Mouse (Mus musculus) bone marrow, adult 2 months (tissue): ENCODE data around the gene Adcy4. TPM values are rescaled to one million over a fixed set of nuclear protein-coding genes. Genes with fewer than 3 reads are reported as not detected.
A peak's percentile ranks its signal among the peaks of the same experiment; 100 is the strongest.

ENCODE experiments used
- H3K27ac ChIP-seq: fragments of 200-500 bp; 2 replicates; pipeline ENCODE4 v1.5.1; 2012; ENCODE audit warnings: low read depth, mild to moderate bottlenecking, control low read depth, inconsistent platforms, low read length; ENCODE audit not compliant: control insufficient read depth, poor library complexity, insufficient read depth
- H3K4me1 ChIP-seq: fragments of 200-500 bp; 2 replicates; pipeline ENCODE4 v1.6.1; 2011; ENCODE audit warnings: low read length; ENCODE audit not compliant: control insufficient read depth, insufficient read depth
- H3K4me3 ChIP-seq: fragments of 200-500 bp; replicated peaks from 2 replicates; pipeline ENCODE3; 2011; ENCODE audit warnings: mild to moderate bottlenecking, low read depth, low read length, control low read depth; ENCODE audit not compliant: control insufficient read depth
- CTCF ChIP-seq: fragments of 200-500 bp; IDR thresholded peaks from 2 replicates; pipeline ENCODE4 v1.5.1; 2011; ENCODE audit warnings: low read length, control low read depth; ENCODE audit not compliant: control insufficient read depth, insufficient read depth
- POLR2A ChIP-seq: fragments of 200-500 bp; IDR thresholded peaks from 2 replicates; pipeline ENCODE4 v1.6.1; 2011; ENCODE audit warnings: low read depth, mild to moderate bottlenecking, control low read depth, low read length, borderline replicate concordance; ENCODE audit not compliant: control insufficient read depth
- WGBS: fragments of 180-500 bp; shearing (Covaris S2); methylation state at CpG from one replicate; pipeline ENCODE4 v1.1.7; 2018; 5-methylcytosine and 5-hydroxymethylcytosine counted together
- polyA plus RNA-seq: library from polyadenylated mRNA; stranded (reverse); fragments of >200 nt; gene quantifications from 2 replicates; pipeline ENCODE4 v1.2.4, GENCODE M21; 2011; ENCODE audit warnings: low replicate concordance; ENCODE audit not compliant: missing spikeins, insufficient read depth, insufficient read length

Gene Adcy4
- polyA plus RNA-seq, 1 experiment = 4.7 TPM

DNA sequence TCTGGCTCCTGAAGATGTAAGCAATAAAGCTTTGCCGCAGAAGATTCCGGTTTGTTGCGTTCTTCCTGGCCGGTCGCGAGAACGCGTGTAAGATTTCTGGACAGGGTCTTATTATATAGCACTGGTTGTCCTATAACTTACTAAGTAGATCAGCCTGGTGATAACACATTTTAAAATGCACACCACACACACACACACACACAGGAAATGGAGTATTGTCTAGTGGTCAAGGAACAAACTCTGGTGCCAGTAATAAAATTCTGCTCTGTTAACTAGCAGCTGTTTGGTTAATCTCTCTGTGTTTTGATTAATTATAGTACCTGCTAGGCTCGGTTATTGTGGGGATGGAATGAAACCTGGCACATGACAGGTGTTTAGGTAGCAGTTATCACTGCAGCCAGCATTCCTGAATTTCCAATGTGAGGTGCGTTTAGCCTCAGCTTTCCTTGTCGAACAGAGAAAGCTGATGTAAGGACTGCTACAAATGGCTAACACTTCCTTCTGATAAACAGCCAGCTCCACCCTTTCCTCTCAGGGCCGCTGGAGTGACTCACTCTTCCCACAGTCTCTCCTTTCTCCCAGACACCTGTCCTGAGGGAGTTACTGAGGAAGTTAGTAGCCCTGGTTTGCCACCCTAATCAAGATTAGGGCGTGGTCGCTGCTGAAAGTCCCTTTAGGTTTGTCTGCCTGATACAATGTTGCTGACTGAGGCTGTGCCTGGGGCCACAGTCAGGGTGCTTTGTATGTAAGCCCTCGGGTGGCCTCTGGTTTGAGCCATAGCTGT, 11.7 kb upstream of the Adcy4 start:
- Histone ChIP-seq H3K27ac (no peak overlapping the region), H3K4me3 (no peak overlapping the region), H3K4me1 (no peaks in the 10 kb centered on the region)
- TF ChIP-seq CTCF = no peak
- TF ChIP-seq POLR2A = no peak
- 63% methylated on average over 15 of the region's 15 CpGs for WGBS

GRCm38 (mm10) chr14:55793946-55794345, 10.1 kb upstream of the Adcy4 start:
- no peaks in the 10 kb centered on the region for H3K4me1 ChIP-seq
- WGBS = 52% methylated on average over 2 of the region's 2 CpGs
- no peak overlapping the region for H3K4me3 ChIP-seq
- H3K27ac ChIP-seq = no peak overlapping the region
- TF ChIP-seq CTCF = no peak
- TF ChIP-seq POLR2A = no peak

DNA sequence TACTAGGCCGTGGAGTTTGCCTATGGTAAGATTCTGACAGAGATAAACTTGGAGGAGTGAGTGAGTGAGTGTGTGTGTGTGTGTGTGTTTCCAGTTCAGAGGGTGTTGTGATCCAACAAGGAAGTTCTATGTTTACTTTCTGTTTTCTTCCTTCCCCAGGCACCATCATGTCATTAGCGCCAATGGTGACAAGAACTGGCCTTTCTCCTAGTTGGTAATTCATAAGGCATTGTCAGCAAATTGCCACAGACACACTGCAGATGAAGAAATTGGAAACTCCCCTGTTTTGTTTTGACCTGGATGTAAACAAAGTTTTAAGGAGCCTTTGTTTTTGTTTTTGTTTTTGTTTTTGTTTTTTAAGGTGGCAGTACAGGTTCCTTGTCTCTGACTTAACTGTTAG, 9.6 kb upstream of the Adcy4 start:
- H3K4me1 ChIP-seq = no peaks in the 10 kb centered on the region
- no peak overlapping the region for H3K4me3 ChIP-seq
- WGBS = 53% methylated on average over 2 of the region's 2 CpGs
- no peak for TF ChIP-seq POLR2A
- no peak for TF ChIP-seq CTCF
- H3K27ac ChIP-seq = no peak overlapping the region

DNA sequence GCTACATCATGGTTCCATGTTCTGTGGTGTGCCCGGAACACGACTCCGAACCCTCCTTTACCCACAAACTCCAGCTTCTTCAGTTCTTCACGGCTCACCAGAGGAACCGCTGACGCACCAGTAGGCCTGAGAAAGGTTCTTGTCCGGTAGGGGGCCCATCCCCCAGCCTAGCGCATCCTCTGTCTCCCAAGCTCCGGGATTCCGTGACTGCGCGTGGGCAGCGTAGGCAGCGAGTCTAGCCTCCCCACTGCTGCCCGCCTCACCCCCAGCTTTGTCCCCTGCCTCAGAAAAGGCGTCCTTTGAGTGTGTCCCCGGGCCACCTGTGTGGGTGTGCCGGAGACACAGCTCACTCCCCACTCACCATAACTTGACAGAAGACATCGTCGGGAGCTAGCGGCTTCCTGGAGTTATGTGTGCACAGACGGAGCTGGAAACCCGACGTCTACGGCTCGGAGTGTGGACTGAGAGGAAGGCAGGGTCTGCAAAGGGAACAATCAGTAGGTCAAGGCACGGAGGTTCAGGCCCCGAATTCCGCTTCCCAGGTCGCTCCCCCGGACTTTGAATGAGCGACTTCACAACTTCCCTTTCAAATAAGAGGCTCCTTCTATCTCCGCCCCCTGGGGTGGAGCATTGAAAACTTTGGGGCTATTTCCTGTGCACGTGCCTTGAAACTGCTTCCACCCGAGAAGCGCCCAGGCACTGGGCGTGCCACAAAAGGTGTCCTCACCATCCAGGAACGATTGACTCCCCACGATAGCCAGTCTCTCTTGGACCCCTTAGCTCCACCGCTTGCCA, 4.6 kb upstream of the Adcy4 start, which contains the start of gene Ripk3:
Gene Ripk3, minus strand, starts transcription at position 610 of the 795 bp plus-strand sequence.
- Histone ChIP-seq H3K4me1 (peaks cover 1% of the 10 kb centered on the region; the same call in 1 of the 2 replicates), H3K27ac (peak within 1 kb of the TSS; percentile 10; the same call in 1 of the 2 replicates), H3K4me3 (peak within 1 kb of the TSS; percentile 75)
- TF ChIP-seq CTCF (no peak), POLR2A (peak; percentile 39)
- WGBS = 2% methylated on average over 40 of the region's 40 CpGs

DNA sequence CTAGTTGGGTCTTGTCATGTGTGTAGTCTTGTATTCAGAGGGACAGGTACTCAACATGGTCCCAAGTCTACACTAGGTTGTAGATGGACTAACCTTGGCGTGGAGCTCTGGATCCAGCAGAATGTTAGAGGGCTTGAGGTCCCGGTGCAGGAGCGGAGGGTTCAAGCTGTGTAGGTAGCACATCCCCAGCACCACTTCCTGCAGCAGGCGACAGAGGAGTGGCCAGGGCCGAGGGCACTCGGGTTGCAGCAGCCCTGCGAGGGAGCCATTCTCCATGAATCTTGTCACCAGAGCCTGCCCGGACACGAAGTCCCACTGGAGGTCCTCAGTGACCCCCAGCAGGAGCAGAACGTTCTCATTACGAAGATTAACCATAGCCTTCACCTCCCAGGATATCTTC, 3.8 kb upstream of the Adcy4 start:
- WGBS = 50% methylated on average over 11 of the region's 11 CpGs

DNA sequence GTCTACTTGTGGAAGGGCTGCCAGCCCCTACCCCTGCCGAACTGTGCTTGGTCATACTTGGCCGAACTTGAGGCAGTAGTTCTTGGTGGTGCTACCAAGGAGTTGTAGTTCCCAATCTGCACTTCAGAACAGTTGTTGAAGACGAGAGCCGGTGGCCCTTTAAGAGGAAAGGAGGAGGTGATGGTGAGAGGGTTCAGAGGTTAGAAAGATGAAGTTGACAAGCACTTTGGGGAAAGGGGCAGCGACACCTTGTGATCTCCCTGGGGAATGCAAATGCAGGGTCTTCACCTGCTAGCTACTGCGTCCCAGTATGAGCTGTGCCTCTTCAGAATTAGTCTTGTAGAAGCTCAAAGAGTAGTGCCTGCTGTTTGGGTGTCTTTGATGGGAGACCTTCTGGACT, 1.3 kb upstream of the Adcy4 start:
- Histone ChIP-seq H3K4me3 (no peak overlapping the region), H3K27ac (no peak overlapping the region), H3K4me1 (peaks cover 3% of the 10 kb centered on the region; the same call in 1 of the 2 replicates)
- TF ChIP-seq CTCF (no peak), POLR2A (no peak)
- 73% methylated on average over 6 of the region's 6 CpGs for WGBS

More for the DNA sequence above, 3.8 kb upstream of the Adcy4 start:
- peaks cover 1% of the 10 kb centered on the region; the same call in 1 of the 2 replicates for H3K4me1 ChIP-seq
- TF ChIP-seq CTCF = no peak
- TF ChIP-seq POLR2A = no peak
- peak overlapping the region; percentile 75 for H3K4me3 ChIP-seq
- no peak overlapping the region for H3K27ac ChIP-seq

DNA sequence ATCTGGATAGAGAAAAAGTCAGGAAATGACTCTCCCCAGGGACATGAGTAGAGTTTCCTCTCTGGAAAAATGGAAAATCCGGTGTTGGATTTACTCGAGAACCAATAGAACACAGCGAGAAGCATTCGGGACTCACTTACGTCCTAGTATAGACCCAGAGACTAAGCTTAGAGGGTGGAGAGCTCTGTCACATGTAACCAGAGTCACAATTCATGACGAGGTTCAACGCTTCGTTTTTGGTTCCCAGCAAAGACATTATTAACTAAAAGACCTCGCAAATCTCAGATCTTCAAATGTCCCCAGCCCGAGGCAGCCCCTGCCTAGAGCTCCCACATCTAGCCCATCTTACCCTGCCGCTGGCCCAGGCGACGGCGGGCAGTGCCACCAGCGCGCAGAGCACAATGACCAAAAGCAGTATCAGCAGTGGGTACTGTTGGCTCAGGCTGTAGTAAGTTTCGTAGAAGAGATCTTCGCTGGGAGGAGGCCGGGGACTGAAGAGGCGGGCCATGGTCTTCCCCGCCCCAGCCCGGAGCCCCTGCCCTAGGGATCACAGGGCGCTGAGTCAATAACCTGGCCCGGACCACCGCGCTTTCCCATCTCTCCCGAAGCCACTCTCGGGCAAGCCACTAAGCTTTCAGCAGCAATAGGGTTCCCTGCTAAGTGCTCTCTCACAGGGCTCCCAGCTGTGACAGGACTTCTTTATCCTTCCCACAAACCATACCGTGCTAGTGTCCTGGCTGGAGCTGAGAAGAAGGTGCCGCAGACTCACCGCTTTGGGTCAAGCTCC, 531 bp downstream of the Adcy4 start:
- Histone ChIP-seq H3K4me3 (no peak overlapping the region), H3K4me1 (peaks cover 3% of the 10 kb centered on the region; the same call in 1 of the 2 replicates), H3K27ac (0 out of 2 replicates have a peak overlapping the region, but pooled peaks have one; percentile 19)
- WGBS = 41% methylated on average over 31 of the region's 31 CpGs
- TF ChIP-seq POLR2A (no peak), CTCF (no peak)

DNA sequence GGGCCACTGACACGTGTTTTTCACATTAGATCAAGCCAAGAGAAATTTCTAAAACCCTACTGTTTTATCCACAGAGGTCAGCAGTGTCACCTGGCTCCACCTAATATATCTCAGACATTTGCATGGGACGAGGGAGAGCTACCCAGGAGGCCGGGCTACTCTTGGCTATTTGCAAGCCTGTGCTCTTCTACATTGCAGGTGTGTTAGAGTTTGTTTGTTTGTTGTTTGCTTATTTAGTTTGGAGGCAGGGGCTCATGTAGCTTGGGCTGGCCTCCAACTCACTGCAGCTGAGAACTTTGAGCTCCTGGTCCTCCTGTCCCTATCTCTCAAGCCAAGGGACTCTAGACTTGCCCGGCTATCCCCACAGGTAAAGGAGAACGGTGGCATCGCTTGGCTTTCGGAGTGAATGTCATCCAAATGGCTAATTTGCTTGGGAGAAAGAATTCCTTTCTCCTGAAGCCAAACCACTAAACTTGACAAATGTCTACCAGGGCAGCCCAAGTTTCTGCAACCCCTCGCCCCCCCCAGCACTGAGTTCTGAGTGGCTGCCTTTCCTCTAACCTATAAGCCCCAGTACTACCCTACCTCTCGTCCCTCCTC, 1.4 kb downstream of the Adcy4 start:
- TF ChIP-seq POLR2A (no peak), CTCF (no peak)
- H3K4me1 ChIP-seq = peaks cover 3% of the 10 kb centered on the region; the same call in 1 of the 2 replicates
- H3K27ac ChIP-seq = no peak overlapping the region
- no peak overlapping the region for H3K4me3 ChIP-seq
- 66% methylated on average over 9 of the region's 9 CpGs for whole genome bisulfite sequencing
